Mouse (Mus musculus) gastrocnemius, postnatal 10 days (tissue): ENCODE data around the gene Rapsn. TPM values are rescaled to one million over a fixed set of nuclear protein-coding genes. Genes with fewer than 3 reads are reported as not detected.

Experiments
- DNase-seq: peaks from one replicate; pipeline ENCODE4 v3.0.0; 2021; ENCODE audit warnings: mixed read lengths
- total RNA-seq, 2 experiments: library from RNA; stranded (reverse); gene quantifications; 2 replicates each; pipeline ENCODE4 v1.2.3; 2021

The Rapsn gene
- total RNA-seq, 2 experiments from 2014 or later = 32.5 to 32.8 TPM

GRCm38 (mm10) chr2:91053181-91053933 lies 17.9 kb downstream of the Rapsn start:
- no peak for DNase-seq

- peak; percentile 99 for DNase-seq
Measured at GRCm38 (mm10) chr2:91053934-91054382, 18.5 kb downstream of the Rapsn start, which contains the start of gene Psmc3. Gene Psmc3, plus strand, starts transcription at chr2:91054009.

- no peak for DNase-seq
Measured at GRCm38 (mm10) chr2:91058435-91058834, 23.0 kb downstream of the Rapsn start.

GRCm38 (mm10) chr2:91059376-91059775 lies 24.0 kb downstream of the Rapsn start:
- no peak for DNase-seq

- peak; percentile 62 for DNase-seq
Measured at GRCm38 (mm10) chr2:91060544-91061355, 25.3 kb downstream of the Rapsn start.

GRCm38 (mm10) chr2:91061849-91062481 lies 26.5 kb downstream of the Rapsn start:
- DNase-seq = no peak

- no peak for DNase-seq
Measured at GRCm38 (mm10) chr2:91062779-91063606, 27.6 kb downstream of the Rapsn start.

GRCm38 (mm10) chr2:91064211-91064610 lies 28.8 kb downstream of the Rapsn start:
- DNase-seq = no peak

- peak; percentile 68 for DNase-seq
Measured at GRCm38 (mm10) chr2:91065544-91065943, 30.1 kb downstream of the Rapsn start.

- DNase-seq = no peak
Measured at GRCm38 (mm10) chr2:91066455-91066854, 31.0 kb downstream of the Rapsn start.

- DNase-seq = no peak
Measured at GRCm38 (mm10) chr2:91068162-91068871, 32.9 kb downstream of the Rapsn start.

GRCm38 (mm10) chr2:91068872-91069165 lies 33.4 kb downstream of the Rapsn start:
- no peak for DNase-seq

- DNase-seq = no peak
Measured at GRCm38 (mm10) chr2:91069306-91070000, 34.0 kb downstream of the Rapsn start.

- DNase-seq = peak; percentile 97
Measured at GRCm38 (mm10) chr2:91070076-91070800, 34.8 kb downstream of the Rapsn start, which contains the start of gene Slc39a13. Gene Slc39a13, minus strand, starts transcription at chr2:91070417.

- DNase-seq = no peak
Measured at GRCm38 (mm10) chr2:91071059-91071458, 35.6 kb downstream of the Rapsn start.

- no peak for DNase-seq
Measured at GRCm38 (mm10) chr2:91072092-91072491, 36.7 kb downstream of the Rapsn start.

GRCm38 (mm10) chr2:91077957-91078313 lies 42.5 kb downstream of the Rapsn start:
- no peak for DNase-seq

- DNase-seq = no peak
Measured at GRCm38 (mm10) chr2:91078314-91079025, 43.0 kb downstream of the Rapsn start.

GRCm38 (mm10) chr2:91079026-91079384 lies 43.6 kb downstream of the Rapsn start:
- no peak for DNase-seq
